Mouse (Mus musculus) ES-Bruce4 (cell line): Measurements from ENCODE around the gene Mcrs1. TPM values are rescaled to one million over a fixed set of nuclear protein-coding genes. Genes with fewer than 3 reads are reported as not detected.

Experiments
- H3K27ac ChIP-seq: 2 replicates; pipeline ENCODE4 v1.5.1; 2012; ENCODE audit warnings: low read length, inconsistent platforms; ENCODE audit not compliant: insufficient read depth
- H3K27me3 ChIP-seq: 2 replicates; pipeline ENCODE4 v1.6.1; 2012; ENCODE audit warnings: mild to moderate bottlenecking, low read length, inconsistent platforms; ENCODE audit not compliant: control insufficient read depth, poor library complexity, insufficient read depth, severe bottlenecking
- H3K36me3 ChIP-seq: 2 replicates; pipeline ENCODE4 v1.6.1; 2012; ENCODE audit warnings: inconsistent platforms, mild to moderate bottlenecking, low read length, moderate library complexity; ENCODE audit not compliant: control insufficient read depth, poor library complexity, insufficient read depth, severe bottlenecking
- H3K4me1 ChIP-seq: one replicate; pipeline ENCODE4 v1.8.1; 2011; ENCODE audit warnings: low read length; ENCODE audit not compliant: control insufficient read depth, insufficient read depth
- H3K4me3 ChIP-seq: 2 replicates; pipeline ENCODE4 v1.5.1; 2011; ENCODE audit warnings: low read depth, mild to moderate bottlenecking, low read length
- H3K9ac ChIP-seq: 2 replicates; pipeline ENCODE4 v1.6.1; 2012; ENCODE audit warnings: low read depth, mild to moderate bottlenecking, inconsistent platforms; ENCODE audit not compliant: poor library complexity, severe bottlenecking
- H3K9me3 ChIP-seq: replicated peaks from 2 replicates; pipeline ENCODE4 v1.6.1; 2012; ENCODE audit warnings: mild to moderate bottlenecking, low read length, inconsistent platforms; ENCODE audit not compliant: control insufficient read depth, poor library complexity, insufficient read depth, severe bottlenecking
- CTCF ChIP-seq: IDR thresholded peaks from one replicate; pipeline ENCODE4 v1.8.1; 2011; ENCODE audit warnings: low read depth, low read length
- EP300 ChIP-seq: IDR thresholded peaks from 2 replicates; pipeline ENCODE4 v1.6.1; 2011; ENCODE audit warnings: low read depth, low read length; ENCODE audit not compliant: insufficient read depth
- POLR2A ChIP-seq: IDR thresholded peaks from one replicate; pipeline ENCODE4 v1.8.1; 2011; ENCODE audit warnings: low read length; ENCODE audit not compliant: insufficient read depth
- polyA plus RNA-seq: library from polyadenylated mRNA; stranded (reverse); fragments of >200 nt; gene quantifications from 2 replicates; pipeline ENCODE4 v1.2.4, GENCODE M21; 2011; ENCODE audit warnings: low read depth; ENCODE audit not compliant: missing spikeins, insufficient read depth, insufficient read length

Mcrs1 gene
- polyA plus RNA-seq, 1 experiment: 84.9 TPM

GRCm38 (mm10) chr15:99221315-99221952 is 30.3 kb downstream of the Mcrs1 start:
- Histone ChIP-seq H3K4me3 (no peak overlapping the region), H3K9ac (no peak overlapping the region), H3K27me3 (peaks cover 9% of the 10 kb centered on the region), H3K36me3 (no peaks in the 10 kb centered on the region), H3K27ac (no peak overlapping the region), H3K4me1 (peaks cover 6% of the 10 kb centered on the region), H3K9me3 (no peaks in the 10 kb centered on the region)
- TF ChIP-seq CTCF (no peak), POLR2A (no peak), EP300 (no peak)

DNA sequence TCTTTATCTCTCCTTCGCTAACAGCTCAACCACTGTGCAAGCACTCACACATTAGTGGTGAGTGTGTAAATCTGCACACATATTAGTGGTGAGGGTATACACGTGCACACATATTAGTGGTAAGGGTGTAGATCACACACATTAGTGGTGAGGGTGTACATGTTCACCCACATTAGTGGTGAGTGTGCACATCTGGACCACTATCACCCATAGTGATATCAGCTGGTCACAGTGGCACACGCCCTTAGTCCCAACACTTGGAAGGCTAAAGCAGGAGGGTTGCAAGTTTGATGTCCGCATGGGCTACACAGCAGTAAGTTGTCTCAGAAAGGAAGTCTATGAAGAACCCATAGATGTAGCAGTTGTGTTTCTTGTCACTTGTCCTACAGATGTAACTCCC is 34.1 kb downstream of the Mcrs1 start:
- Histone ChIP-seq H3K4me1 (peaks cover 8% of the 10 kb centered on the region), H3K9me3 (no peaks in the 10 kb centered on the region), H3K9ac (no peak overlapping the region), H3K27me3 (no peaks in the 10 kb centered on the region), H3K27ac (0 out of 2 replicates have a peak overlapping the region, but pooled peaks have one; percentile 1), H3K4me3 (no peak overlapping the region), H3K36me3 (no peaks in the 10 kb centered on the region)
- TF ChIP-seq EP300 (no peak), POLR2A (no peak), CTCF (no peak)

DNA sequence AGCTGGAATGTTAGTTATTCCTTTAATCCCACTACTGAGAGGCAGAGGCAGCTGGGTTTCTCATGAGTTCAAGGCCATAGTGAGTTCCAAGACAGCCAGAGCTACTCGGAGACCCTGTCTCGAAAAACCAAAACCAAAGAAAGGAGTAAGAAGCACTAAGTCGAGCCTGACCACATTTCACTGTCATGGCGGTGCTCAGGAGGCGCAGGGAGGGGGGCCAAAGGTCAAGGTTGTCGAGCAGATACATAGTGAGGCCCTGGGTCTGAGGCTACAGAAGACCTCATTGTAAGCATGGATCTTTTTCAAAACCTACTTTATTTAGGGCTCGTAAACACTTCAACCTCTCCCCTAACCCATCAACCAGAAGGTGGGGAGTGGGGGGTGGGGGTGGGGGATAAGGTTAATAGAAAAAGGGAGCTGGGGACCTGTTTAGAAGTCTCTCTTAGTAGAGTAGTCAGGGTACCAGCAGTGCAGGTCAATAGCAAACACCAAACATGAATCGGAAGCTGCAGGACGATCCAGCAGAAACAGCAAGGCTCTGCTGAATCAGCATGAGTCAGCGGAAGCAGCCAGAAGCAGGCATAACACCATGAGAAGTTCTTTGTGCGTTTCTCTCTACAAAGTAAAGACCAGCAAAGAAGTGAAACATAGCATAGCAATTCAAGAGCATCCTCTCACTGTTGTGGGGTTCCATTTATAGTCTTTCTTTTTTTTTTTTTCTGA is 35.9 kb downstream of the Mcrs1 start:
- peaks cover under 1% of the 10 kb centered on the region; the same call in 1 of the 2 replicates for H3K36me3 ChIP-seq
- peak overlapping the region; percentile 18; the same call in 1 of the 2 replicates for H3K9ac ChIP-seq
- H3K27me3 ChIP-seq: no peaks in the 10 kb centered on the region
- no peak for TF ChIP-seq POLR2A
- peak; percentile 88 for TF ChIP-seq EP300
- peaks cover 2% of the 10 kb centered on the region for H3K4me1 ChIP-seq
- no peak overlapping the region for H3K4me3 ChIP-seq
- no peaks in the 10 kb centered on the region for H3K9me3 ChIP-seq
- peak overlapping the region; percentile 86 for H3K27ac ChIP-seq

DNA sequence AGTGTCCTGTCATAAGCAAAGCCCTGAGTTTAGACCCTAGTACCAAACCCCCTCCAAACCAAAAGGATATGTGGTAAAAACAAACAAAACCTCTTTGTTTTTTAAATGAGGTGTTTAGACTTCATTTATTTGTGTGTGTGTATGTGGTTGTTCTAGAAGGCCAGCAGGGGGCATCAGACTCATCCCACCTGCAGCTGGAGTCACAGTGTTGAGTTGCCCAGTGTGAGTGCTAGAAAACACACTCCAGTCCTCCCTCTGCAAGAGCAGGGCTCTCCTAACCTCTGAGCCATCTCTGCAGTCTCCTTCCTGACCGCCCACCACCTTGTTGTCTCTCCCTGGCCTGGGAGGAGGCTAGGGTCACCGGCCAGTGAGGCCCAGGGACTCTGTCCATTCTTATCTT is 36.8 kb downstream of the Mcrs1 start:
- H3K9ac ChIP-seq: no peak overlapping the region
- peak overlapping the region; percentile 94 for H3K27ac ChIP-seq
- no peaks in the 10 kb centered on the region for H3K9me3 ChIP-seq
- no peaks in the 10 kb centered on the region for H3K27me3 ChIP-seq
- H3K4me3 ChIP-seq: no peak overlapping the region
- H3K4me1 ChIP-seq: peaks cover 2% of the 10 kb centered on the region
- TF ChIP-seq POLR2A: no peak
- TF ChIP-seq EP300: 0 out of 2 replicates have a peak, but pooled peaks have one; percentile 55
- peak; percentile 78 for TF ChIP-seq CTCF
- H3K36me3 ChIP-seq: peaks cover 4% of the 10 kb centered on the region; the same call in 1 of the 2 replicates

GRCm38 (mm10) chr15:99213183-99213582 is 38.6 kb downstream of the Mcrs1 start:
- H3K27ac ChIP-seq: no peak overlapping the region
- peaks cover 2% of the 10 kb centered on the region for H3K4me1 ChIP-seq
- no peaks in the 10 kb centered on the region for H3K27me3 ChIP-seq
- no peak overlapping the region for H3K9ac ChIP-seq
- H3K9me3 ChIP-seq: no peaks in the 10 kb centered on the region
- TF ChIP-seq POLR2A (no peak), EP300 (no peak), CTCF (no peak)
- H3K4me3 ChIP-seq: no peak overlapping the region
- peaks cover 4% of the 10 kb centered on the region for H3K36me3 ChIP-seq

GRCm38 (mm10) chr15:99205959-99206358 is 45.8 kb downstream of the Mcrs1 start:
- H3K9me3 ChIP-seq: no peaks in the 10 kb centered on the region
- no peaks in the 10 kb centered on the region for H3K27me3 ChIP-seq
- no peaks in the 10 kb centered on the region for H3K4me1 ChIP-seq
- H3K36me3 ChIP-seq: peaks cover 4% of the 10 kb centered on the region; the same call in 1 of the 2 replicates
- H3K27ac ChIP-seq: peak overlapping the region; percentile 36
- H3K4me3 ChIP-seq: no peak overlapping the region
- H3K9ac ChIP-seq: no peak overlapping the region
- 0 out of 2 replicates have a peak, but pooled peaks have one; percentile 25 for TF ChIP-seq EP300
- no peak for TF ChIP-seq CTCF
- TF ChIP-seq POLR2A: no peak
